Comparison of ENCODE assay signal across 8 mouse cellular contexts in the genomic region with DNA sequence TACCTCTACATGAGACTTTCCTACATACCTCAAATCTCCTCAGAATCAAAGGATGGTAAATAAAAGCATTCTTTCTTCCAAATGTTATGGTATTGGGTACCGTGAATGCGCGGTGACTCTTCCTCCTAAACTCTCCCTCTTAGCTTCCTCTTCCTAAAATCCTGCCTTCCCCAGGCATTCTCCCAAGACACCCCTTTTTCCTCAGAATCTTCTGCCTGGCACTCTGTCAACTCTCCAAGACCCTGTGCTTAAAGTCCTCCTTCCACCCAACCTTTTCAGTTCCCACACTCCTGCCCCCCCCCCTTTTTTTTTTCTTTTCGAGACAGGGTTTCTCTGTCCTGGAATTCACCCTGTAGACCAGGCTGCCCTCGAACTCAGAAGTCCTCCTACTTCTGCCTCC. TPM values are rescaled to one million over a fixed set of nuclear protein-coding genes. Genes with fewer than 3 reads are reported as not detected.
DNase-seq lines count a peak whose midpoint lies in the region; ATAC-seq and TF ChIP-seq lines count a peak whose summit lies in the region.

No protein-coding gene starts in this region.

- H3K4me1 ChIP-seq in heart, embryonic 10.5 days: peaks cover 30% of the 10 kb centered on the region
- H3K4me1 ChIP-seq in testis, adult 2 months (ENCODE audit: control insufficient read depth, insufficient read depth, low read length): peaks cover 31% of the 10 kb centered on the region
- peaks cover 0 to 12% of the 10 kb centered on the region in 2 experiments; a peak in 3 of 4 replicates for H3K4me1 ChIP-seq in liver, embryonic 14.5 days (replicated peaks; ENCODE audit: control insufficient read depth in 2 of 2, insufficient read depth in 2 of 2, low read length in 1 of 2)

- 0 out of 2 replicates have a peak overlapping the region, but pooled peaks have one; percentile 100 for H3K27ac ChIP-seq in heart, embryonic 10.5 days
- peak overlapping the region; percentile 79 for H3K27ac ChIP-seq in testis, adult 2 months (ENCODE audit: control insufficient read depth, insufficient read depth, low read depth, low read length)
- H3K27ac ChIP-seq in liver, embryonic 14.5 days: no peak overlapping the region

- WGBS in heart, embryonic 10.5 days: 10% methylated on average over 5 of the region's 5 CpGs
- WGBS in liver, embryonic 14.5 days (ENCODE audit: insufficient replicate concordance): 3% methylated on average over 5 of the region's 5 CpGs

- peaks cover 33% of the 10 kb centered on the region for H3K36me3 ChIP-seq in heart, embryonic 10.5 days
- peaks cover 3% of the 10 kb centered on the region; the same call in 1 of the 2 replicates for H3K36me3 ChIP-seq in testis, adult 2 months (ENCODE audit: control insufficient read depth, insufficient read depth, low read length)
- peaks cover 27% of the 10 kb centered on the region for H3K36me3 ChIP-seq in liver, embryonic 14.5 days (replicated peaks; ENCODE audit: control insufficient read depth, insufficient read depth, low read depth)

- H3K4me2 ChIP-seq in liver, embryonic 14.5 days (ENCODE audit: low read depth): peak overlapping the region; percentile 70

- H3K9ac ChIP-seq in liver, embryonic 14.5 days (replicated peaks): peak overlapping the region; percentile 34; the same call in 1 of the 2 replicates

- peaks cover 20% of the 10 kb centered on the region for H3K27me3 ChIP-seq in heart, embryonic 10.5 days (ENCODE audit: insufficient read depth, poor library complexity, severe bottlenecking)
- H3K27me3 ChIP-seq in testis, adult 2 months (ENCODE audit: control insufficient read depth, insufficient read depth, low read length): no peaks in the 10 kb centered on the region
- H3K27me3 ChIP-seq in liver, embryonic 14.5 days (ENCODE audit: control insufficient read depth, insufficient read depth, low read length): no peaks in the 10 kb centered on the region

- no peaks in the 10 kb centered on the region for H3K9me3 ChIP-seq in heart, embryonic 10.5 days
- no peaks in the 10 kb centered on the region for H3K9me3 ChIP-seq in liver, embryonic 14.5 days (ENCODE audit: control insufficient read depth, low read length)

- no peak for DNase-seq in heart, embryonic 10.5 days (ENCODE audit: low spot score)
- DNase-seq in heart, postnatal 10 days: no peak
- DNase-seq in testis, postnatal 10 days (ENCODE audit: low spot score): no peak
- no peak for DNase-seq in liver, embryonic 14.5 days (ENCODE audit: low read depth in 3 of 3, low spot score in 3 of 3)
- DNase-seq in adrenal gland, postnatal 10 days: no peak
- no peak for DNase-seq in right cerebral cortex, postnatal 14 days

- no peak for ATAC-seq in liver, embryonic 14.5 days (ENCODE audit: insufficient read depth)
- ATAC-seq in cerebellum, adult (ENCODE audit: insufficient number of reproducible peaks, low FRiP score, low TSS enrichment): no peak

- TF ChIP-seq CTCF in testis, adult 2 months (IDR thresholded peaks at IDR 0.05; ENCODE audit: control insufficient read depth, insufficient read depth, insufficient replicate concordance, low read depth, low read length): no peak
- no peak for TF ChIP-seq CTCF in liver, embryonic 14.5 days (IDR thresholded peaks at IDR 0.05; ENCODE audit: low read depth)

- TF ChIP-seq EP300 in liver, embryonic 14.5 days (IDR thresholded peaks at IDR 0.05; ENCODE audit: low read depth): no peak

- intact Hi-C loops in heart, postnatal 10 days (cut with DNase I): no loop called here

- H3K4me3 ChIP-seq in heart, embryonic 10.5 days: peak overlapping the region; percentile 94
- H3K4me3 ChIP-seq in testis, adult 2 months (ENCODE audit: control insufficient read depth, low read depth, low read length): peak overlapping the region; percentile 99
- peak overlapping the region; percentile 32 to 93 for H3K4me3 ChIP-seq in liver, embryonic 14.5 days (ENCODE audit: insufficient read depth in 1 of 2, low read depth in 2 of 2, low read length in 2 of 2)

- no peak for TF ChIP-seq POLR2A in testis, adult 2 months (IDR thresholded peaks at IDR 0.05; ENCODE audit: control insufficient read depth, low read depth, low read length)

RNA-seq across cellular contexts. Expression of a gene that starts 0.5 kb away (rescaled TPM):
- 99.1 and 124 TPM in 2 replicates for polyA plus RNA-seq in heart, embryonic 10.5 days (2016; fragmentation: Nextera tagmentation; extraction: Ambion mirVana)
- total RNA-seq in heart, postnatal 10 days (2021): 10 to 100 TPM; 91.1 to 95.1 TPM
- 149 and 166 TPM in 2 replicates for polyA plus RNA-seq in testis, adult 2 months (2012; rRNA removed)
- polyA plus RNA-seq in liver, embryonic 14.5 days (2012; rRNA removed): 14.5 and 19.4 TPM in 2 replicates
- polyA plus RNA-seq in liver, embryonic 14.5 days (2014; fragmentation: Nextera tagmentation; extraction: Ambion mirVana): 23.0 and 26.5 TPM in 2 replicates
- total RNA-seq in adrenal gland, postnatal 10 days (2021): 100 to 1,000 TPM in 1 of 2 experiments, 10 to 100 TPM in 1; 88.5 to 107 TPM

RNA-seq across cellular contexts. Expression of a gene that starts 9.7 kb away (rescaled TPM):
- 0.90 and 1.4 TPM in 2 replicates for polyA plus RNA-seq in heart, embryonic 10.5 days (2016; fragmentation: Nextera tagmentation; extraction: Ambion mirVana)
- under 1 TPM; 0.69 to 0.74 TPM for total RNA-seq in heart, postnatal 10 days (2021)
- 0.06 and 0.11 TPM in 2 replicates for polyA plus RNA-seq in testis, adult 2 months (2012; rRNA removed)
- polyA plus RNA-seq in liver, embryonic 14.5 days (2012; rRNA removed): 0.06 and 0.11 TPM in 2 replicates
- polyA plus RNA-seq in liver, embryonic 14.5 days (2014; fragmentation: Nextera tagmentation; extraction: Ambion mirVana): 0.06 and 0.19 TPM in 2 replicates
- total RNA-seq in adrenal gland, postnatal 10 days (2021): under 1 TPM; 0.24 to 0.51 TPM

RNA-seq across cellular contexts. Expression of a gene that starts 15.9 kb away (rescaled TPM):
- polyA plus RNA-seq in heart, embryonic 10.5 days (2016; fragmentation: Nextera tagmentation; extraction: Ambion mirVana): 69.8 and 97.9 TPM in 2 replicates
- total RNA-seq in heart, postnatal 10 days (2021): 10 to 100 TPM; 14.6 to 17.1 TPM
- 11.2 and 12.1 TPM in 2 replicates for polyA plus RNA-seq in testis, adult 2 months (2012; rRNA removed)
- polyA plus RNA-seq in liver, embryonic 14.5 days (2012; rRNA removed): 11.2 and 12.8 TPM in 2 replicates
- 23.0 and 23.7 TPM in 2 replicates for polyA plus RNA-seq in liver, embryonic 14.5 days (2014; fragmentation: Nextera tagmentation; extraction: Ambion mirVana)
- 10 to 100 TPM; 23.7 to 27.5 TPM for total RNA-seq in adrenal gland, postnatal 10 days (2021)

RNA-seq across cellular contexts. Expression of a gene that starts 30.4 kb away (rescaled TPM):
- 0.46 and 0.79 TPM in 2 replicates for polyA plus RNA-seq in heart, embryonic 10.5 days (2016; fragmentation: Nextera tagmentation; extraction: Ambion mirVana)
- not detected for total RNA-seq in heart, postnatal 10 days (2021)
- 8.8 and 9.5 TPM in 2 replicates for polyA plus RNA-seq in testis, adult 2 months (2012; rRNA removed)
- 0.06 and 0.35 TPM in 2 replicates for polyA plus RNA-seq in liver, embryonic 14.5 days (2012; rRNA removed)
- 0.15 and 0.43 TPM in 2 replicates for polyA plus RNA-seq in liver, embryonic 14.5 days (2014; fragmentation: Nextera tagmentation; extraction: Ambion mirVana)
- total RNA-seq in adrenal gland, postnatal 10 days (2021): under 1 TPM; 0.39 to 0.45 TPM

RNA-seq across cellular contexts. Expression of a gene that starts 31.3 kb away (rescaled TPM):
- polyA plus RNA-seq in heart, embryonic 10.5 days (2016; fragmentation: Nextera tagmentation; extraction: Ambion mirVana): 0.57 and 1.8 TPM in 2 replicates
- under 1 TPM; 0.22 to 0.30 TPM for total RNA-seq in heart, postnatal 10 days (2021)
- polyA plus RNA-seq in testis, adult 2 months (2012; rRNA removed): 23.1 and 26.1 TPM in 2 replicates
- 0.18 and 0.48 TPM in 2 replicates for polyA plus RNA-seq in liver, embryonic 14.5 days (2012; rRNA removed)
- not detected in 2 replicates for polyA plus RNA-seq in liver, embryonic 14.5 days (2014; fragmentation: Nextera tagmentation; extraction: Ambion mirVana)
- total RNA-seq in adrenal gland, postnatal 10 days (2021): 1 to 10 TPM; 4.2 to 8.3 TPM
